Mouse (Mus musculus) myocyte (in vitro differentiated cells): ENCODE measurements around the gene Ski.

Experiments used
- CEBPB ChIP-seq: IDR thresholded peaks from 2 replicates; pipeline ENCODE4 v1.6.1; 2011; ENCODE audit warnings: mild to moderate bottlenecking, moderate library complexity; ENCODE audit not compliant: poor library complexity, insufficient read depth, severe bottlenecking
- E2F4 ChIP-seq: IDR thresholded peaks from one replicate; pipeline ENCODE4 v1.6.1; 2011; ENCODE audit warnings: mild to moderate bottlenecking, control low read depth, moderate library complexity; ENCODE audit not compliant: insufficient read depth
- MAX ChIP-seq: IDR thresholded peaks from one replicate; pipeline ENCODE4 v1.6.1; 2011; ENCODE audit warnings: low read depth, mild to moderate bottlenecking, control low read depth
- MYOD1 ChIP-seq, 3 experiments: IDR thresholded peaks; one replicate each; pipeline ENCODE4 v1.6.1; 2011; ENCODE audit warnings: control low read depth in 2 of 3, low read depth in 2 of 3, mild to moderate bottlenecking in 2 of 3, moderate library complexity in 1 of 3; ENCODE audit not compliant: insufficient read length in 2 of 3, control insufficient read depth in 1 of 3
- MYOG ChIP-seq, 3 experiments: IDR thresholded peaks; one replicate each; pipeline ENCODE4 v1.6.1; 2011; ENCODE audit warnings: control low read depth in 2 of 3, low read depth in 2 of 3, mild to moderate bottlenecking in 2 of 3; ENCODE audit not compliant: insufficient read length in 2 of 3, control insufficient read depth in 1 of 3, insufficient read depth in 1 of 3
- POLR2A ChIP-seq: IDR thresholded peaks from one replicate; pipeline ENCODE4 v1.6.1; 2011; ENCODE audit warnings: low read depth, mild to moderate bottlenecking, control low read depth, moderate library complexity; ENCODE audit not compliant: insufficient read length
- POLR2AphosphoS2 ChIP-seq: IDR thresholded peaks from one replicate; pipeline ENCODE4 v1.6.1; 2011; ENCODE audit warnings: low read depth, control low read depth; ENCODE audit not compliant: insufficient read length
- TCF12 ChIP-seq: IDR thresholded peaks from one replicate; pipeline ENCODE4 v1.6.1; 2011; ENCODE audit warnings: mild to moderate bottlenecking, control low read depth; ENCODE audit not compliant: poor library complexity, insufficient read depth, severe bottlenecking
- TCF3 ChIP-seq: IDR thresholded peaks from one replicate; pipeline ENCODE4 v1.6.1; 2011; ENCODE audit warnings: low read depth, control low read depth; ENCODE audit not compliant: insufficient read length
- USF1 ChIP-seq: IDR thresholded peaks from one replicate; pipeline ENCODE4 v1.6.1; 2011; ENCODE audit warnings: low read depth, mild to moderate bottlenecking, control low read depth, moderate library complexity

DNA sequence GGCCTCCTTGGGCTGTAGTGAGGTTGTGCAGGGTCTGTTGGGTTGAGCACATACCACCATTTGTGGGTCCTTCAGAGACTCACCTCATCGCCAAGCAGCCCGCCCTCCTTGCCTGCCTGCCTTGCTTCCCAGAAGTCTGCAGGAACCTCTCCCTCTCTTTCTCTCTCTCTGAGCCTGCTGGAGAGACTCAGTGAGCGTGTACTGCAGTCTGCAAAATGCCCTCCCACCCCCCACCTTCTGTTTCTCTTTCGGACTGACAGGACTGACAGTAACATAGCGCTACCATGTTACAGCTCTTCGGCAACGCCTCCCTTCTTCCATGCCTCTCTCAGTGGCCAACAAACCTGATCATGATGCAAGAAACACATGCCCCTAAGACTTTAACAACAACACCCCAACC, 32.1 kb downstream of the Ski start:
- no peak for TF ChIP-seq E2F4
- TF ChIP-seq POLR2AphosphoS2 = no peak
- TF ChIP-seq POLR2A = no peak
- TF ChIP-seq MAX = no peak
- TF ChIP-seq USF1 = no peak
- no peak for TF ChIP-seq TCF3
- no peak for TF ChIP-seq MYOG (IDR thresholded peaks at IDR 0.05; ENCODE audit: control insufficient read depth in 1 of 3, insufficient read depth in 1 of 3, insufficient read length in 2 of 3, low read depth in 2 of 3)
- TF ChIP-seq CEBPB = no peak
- no peak for TF ChIP-seq TCF12
- TF ChIP-seq MYOD1 (IDR thresholded peaks at IDR 0.05; ENCODE audit: control insufficient read depth in 1 of 3, insufficient read length in 2 of 3, low read depth in 2 of 3) = no peak
